Mouse (Mus musculus): ENCODE data around the gene Dmrta1.
"Not testable (repeated sequence)": the region's sequence is repeated elsewhere in the genome, so short reads cannot be mapped to it uniquely, and the experiment has no call there.

The Dmrta1 gene

DNA sequence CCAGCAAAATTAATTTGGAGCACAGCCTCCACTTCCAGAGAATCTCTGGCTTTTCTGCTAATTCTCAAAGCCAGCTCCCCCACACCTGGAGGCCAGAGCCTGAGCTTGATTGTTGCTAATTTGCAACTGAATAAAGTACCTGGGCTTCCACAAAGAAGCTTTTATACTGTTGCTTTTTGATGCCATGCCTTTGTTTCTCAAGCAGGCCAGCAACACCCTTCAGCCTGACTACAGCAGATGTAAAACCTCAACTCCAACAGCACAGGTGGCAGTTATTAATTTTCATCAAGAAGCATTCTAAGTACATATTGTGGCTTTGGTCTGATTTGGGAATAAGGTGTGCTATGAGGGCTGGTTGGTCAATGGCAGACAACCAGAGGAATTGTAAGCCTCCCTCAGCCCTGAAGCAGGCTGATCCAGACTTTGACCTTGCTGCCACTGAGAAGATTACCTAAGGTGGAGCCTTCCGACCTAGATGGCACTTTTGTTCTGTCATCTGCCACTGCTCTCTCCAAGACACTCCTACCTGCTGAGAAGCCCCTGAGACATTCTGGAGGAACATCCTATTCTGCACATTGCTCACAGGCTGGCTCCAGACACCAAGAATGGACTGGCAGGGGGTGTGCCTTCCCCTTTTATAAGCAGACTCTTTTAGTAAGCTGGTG is 44.4 kb downstream of the Dmrta1 start:
- in situ Hi-C loops (cut with MboI; ENCODE audit: unreplicated experiment in 2 of 2): not testable (repeated sequence)
